Mouse (Mus musculus) heart, adult 11 months (tissue): ENCODE results near the gene Btf3.

Experiments
- DNase-seq: peaks from one replicate; pipeline ENCODE4 v3.0.0; 2022

Btf3 gene

GRCm38 (mm10) chr13:98275646-98276045, 41.2 kb downstream of the Btf3 start:
- DNase-seq, result peak; percentile 93

GRCm38 (mm10) chr13:98274023-98274422, 42.8 kb downstream of the Btf3 start:
- peak; percentile 59 for DNase-seq

GRCm38 (mm10) chr13:98264111-98264510, 52.7 kb downstream of the Btf3 start:
- DNase-seq, result peak; percentile 70

GRCm38 (mm10) chr13:98263458-98263987, 53.3 kb downstream of the Btf3 start:
- DNase-seq, result peak; percentile 7

GRCm38 (mm10) chr13:98262636-98263457, 54.0 kb downstream of the Btf3 start, which contains the start of the genes Utp15 and Ankra2:
Gene Utp15, minus strand, starts transcription at chr13:98263041.
Gene Ankra2, plus strand, starts transcription at chr13:98263074.
- DNase-seq, result peak; percentile 100
